Mouse (Mus musculus) lung, postnatal 14 days (tissue): ENCODE results near the gene Rergl.

Experiments used
- DNase-seq: peaks from one replicate; pipeline ENCODE4 v3.0.0; 2021

The Rergl gene

DNA sequence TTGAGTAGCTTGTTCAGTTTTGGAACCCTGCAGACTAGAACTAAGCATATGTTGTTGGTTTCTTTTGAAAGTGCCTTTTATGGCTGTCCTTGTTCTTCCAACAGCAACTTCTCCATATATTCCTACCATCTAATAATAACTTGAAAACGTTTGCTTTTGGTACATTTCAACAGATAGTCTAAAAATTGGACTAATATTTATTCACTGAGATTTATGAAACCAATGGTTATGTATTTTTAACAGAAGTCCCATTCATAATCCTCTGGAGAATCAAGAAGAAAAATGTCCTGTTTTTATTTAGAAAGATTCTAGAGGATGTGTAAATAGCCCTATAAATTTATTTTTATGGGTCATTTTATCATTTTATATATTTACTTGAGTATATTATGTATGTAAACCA lies at the start of gene Rergl:
TSS of gene Rergl (minus strand) at position 101 of the 400 bp plus-strand sequence.
- DNase-seq, result no peak

GRCm38 (mm10) chr6:139538469-139538868 lies 36.7 kb upstream of the Rergl start:
- DNase-seq, result no peak

DNA sequence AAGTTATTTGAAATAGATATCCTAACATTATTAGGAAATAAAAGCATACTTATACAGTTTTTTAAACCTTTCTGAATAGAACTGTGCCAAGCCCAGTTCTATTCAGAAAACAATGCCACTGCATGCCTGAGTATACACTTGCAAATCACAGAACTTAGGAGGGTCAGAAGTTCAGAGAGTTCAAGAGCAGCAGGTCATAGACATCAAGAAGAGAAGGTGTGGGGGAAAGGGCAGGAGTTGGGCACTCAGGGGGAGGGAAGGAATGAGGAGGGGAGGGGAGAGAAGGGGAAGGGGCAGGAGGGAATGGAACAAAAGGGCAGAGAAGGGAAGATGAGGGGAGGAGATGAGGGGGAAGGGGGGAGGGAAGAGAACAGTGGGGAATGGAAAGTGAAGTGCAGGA lies 23.6 kb upstream of the Rergl start:
- DNase-seq, result no peak

GRCm38 (mm10) chr6:139524288-139524687 lies 22.5 kb upstream of the Rergl start:
- DNase-seq, result no peak

- no peak for DNase-seq
Observed at GRCm38 (mm10) chr6:139514938-139515510, 13.2 kb upstream of the Rergl start.

DNA sequence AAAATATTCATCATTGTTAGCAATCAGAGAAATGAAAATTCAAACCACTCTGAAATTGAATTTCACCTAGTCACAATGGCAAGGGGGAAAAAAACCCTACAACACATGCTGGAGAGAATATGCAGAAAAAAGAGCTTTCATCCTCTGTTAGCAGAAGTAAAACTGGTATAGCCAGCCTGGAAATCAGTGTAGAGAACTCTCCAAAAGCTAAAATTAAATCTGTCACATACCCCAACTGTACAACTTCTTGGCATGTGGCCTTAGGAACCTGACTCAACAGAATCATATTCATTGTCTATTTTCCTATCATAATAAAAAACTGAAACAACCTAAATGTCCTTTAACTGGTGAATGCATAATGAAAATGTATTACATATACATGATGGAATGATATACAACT lies 22.0 kb downstream of the Rergl start:
- DNase-seq, result no peak

GRCm38 (mm10) chr6:139464980-139465379 lies 36.8 kb downstream of the Rergl start:
- DNase-seq, result no peak

- no peak for DNase-seq
Observed at GRCm38 (mm10) chr6:139464292-139464691, 37.5 kb downstream of the Rergl start.

DNA sequence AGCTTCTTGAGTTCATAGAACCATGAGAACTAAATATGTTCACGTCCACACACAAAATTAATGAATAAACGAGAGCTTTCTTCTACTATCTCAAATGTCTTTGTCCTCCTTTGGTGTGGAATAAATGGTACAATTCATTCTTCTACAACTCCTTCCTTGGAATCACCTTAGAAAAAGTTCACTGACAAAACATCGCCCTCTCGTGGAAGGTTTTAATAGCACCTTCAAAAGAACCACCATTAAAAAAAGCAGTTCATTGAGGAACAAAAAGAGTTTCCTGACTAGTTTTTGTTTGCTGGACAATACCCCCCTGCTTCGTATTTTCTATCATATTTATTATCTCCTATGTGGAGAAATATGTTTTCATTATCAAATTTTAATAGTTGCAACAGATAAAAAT lies 40.7 kb downstream of the Rergl start:
- no peak for DNase-seq

DNA sequence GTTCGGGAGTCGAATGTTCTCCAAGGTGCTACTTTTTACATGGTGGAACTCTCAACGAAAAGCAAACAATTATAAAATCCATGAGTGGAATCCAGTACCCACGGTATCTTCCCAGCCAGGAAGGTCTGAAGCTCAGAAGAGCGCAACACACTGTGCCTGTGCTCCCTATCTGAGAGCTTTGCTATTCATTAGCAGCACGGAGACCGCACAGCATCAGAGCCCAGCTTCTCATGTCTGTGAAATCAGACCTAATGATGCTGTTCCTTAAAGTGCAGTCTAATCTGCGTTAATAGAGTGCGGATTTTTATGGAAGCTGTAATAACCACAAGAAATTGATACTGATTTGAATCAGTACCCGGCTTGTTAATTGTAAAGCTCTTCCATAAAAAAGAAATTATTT lies 41.3 kb downstream of the Rergl start:
- DNase-seq, result no peak

DNA sequence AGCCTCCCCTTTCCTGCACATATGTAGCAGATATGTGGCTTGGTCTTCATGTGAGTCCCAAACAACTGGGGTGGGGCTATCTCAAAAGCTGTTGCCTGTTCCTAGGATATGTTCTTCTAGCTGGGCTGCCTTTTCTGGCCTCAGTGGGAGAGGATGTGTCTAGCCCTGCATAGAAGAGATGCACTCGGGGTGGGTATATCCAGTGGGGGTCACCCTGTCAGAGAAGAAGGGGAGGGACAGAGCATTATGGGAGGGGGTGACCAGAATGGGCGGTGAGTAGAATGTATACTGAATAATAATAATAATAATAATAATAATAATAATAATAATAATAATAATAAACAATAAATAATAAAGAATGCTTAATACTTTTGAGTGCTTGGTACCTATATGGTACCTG lies 57.8 kb downstream of the Rergl start:
- no peak for DNase-seq
